Mouse (Mus musculus) skeletal muscle tissue, adult 2 months (tissue): ENCODE results near the gene Aldh3b3.

Experiments
- DNase-seq: peaks from one replicate; pipeline ENCODE4 v3.0.0-alpha.2; 2012; ENCODE audit warnings: low read depth, low spot score

Aldh3b3 gene

DNA sequence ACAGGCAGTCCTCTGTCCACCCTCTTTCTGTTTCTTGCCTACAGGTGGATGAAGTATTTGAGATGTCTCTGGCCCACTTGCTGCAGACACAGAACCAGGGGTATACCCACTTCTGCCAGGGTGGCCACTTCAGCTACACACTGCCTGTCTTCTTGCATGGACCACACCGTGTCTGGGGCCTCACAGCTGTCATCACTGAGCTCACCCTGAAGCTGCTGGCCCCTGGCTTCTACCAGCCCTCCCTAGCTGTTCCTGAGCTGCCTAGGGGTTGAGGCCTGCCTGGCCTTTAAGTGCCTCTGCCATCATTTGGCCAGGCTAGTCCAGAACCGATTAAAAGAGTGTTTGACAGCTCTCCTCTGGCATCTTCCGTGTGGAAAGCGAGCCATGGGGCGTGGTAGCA, 43.3 kb downstream of the Aldh3b3 start:
- DNase-seq, result no peak

DNA sequence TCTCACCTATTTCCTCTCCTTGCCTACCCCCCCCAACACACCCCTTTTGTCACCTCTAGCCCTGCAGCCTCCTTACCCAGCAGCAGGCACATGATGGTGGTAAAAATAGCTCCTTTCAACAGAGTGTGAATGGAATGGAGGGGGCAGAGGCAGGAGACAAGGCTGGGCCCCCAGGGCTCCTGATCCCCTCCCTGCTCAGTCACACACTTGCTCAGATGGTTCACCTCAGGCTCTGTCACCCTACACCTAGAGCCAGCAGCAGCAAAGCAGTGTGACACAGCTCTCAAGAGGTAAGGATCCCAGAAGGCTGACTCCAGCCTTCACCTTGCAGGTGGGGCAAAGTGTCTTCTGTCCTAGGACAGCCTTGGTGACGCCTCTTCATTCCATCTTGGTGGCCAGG, 44.7 kb downstream of the Aldh3b3 start, which contains the start of gene Doc2g:
Doc2g (plus strand) TSS at position 202 of the 400 bp plus-strand sequence.
- no peak for DNase-seq

DNA sequence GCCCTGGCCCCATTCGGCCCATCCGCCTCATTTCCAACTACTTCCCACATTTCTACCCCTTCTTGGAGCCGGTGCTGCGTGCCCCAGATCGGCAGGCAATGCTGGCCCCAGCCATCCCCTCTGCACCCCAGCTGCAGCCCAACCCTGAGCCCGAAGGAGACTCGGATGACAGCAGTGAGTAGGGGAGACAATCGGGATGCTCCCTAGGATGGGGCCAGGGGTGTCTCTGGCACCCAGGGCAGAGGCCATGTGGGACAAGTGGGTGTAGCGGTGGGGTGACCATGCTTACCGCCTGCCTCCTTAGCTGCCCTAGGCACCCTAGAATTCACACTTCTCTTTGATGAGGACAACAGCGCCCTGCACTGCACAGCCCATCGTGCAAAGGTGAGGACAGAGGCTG, 45.2 kb downstream of the Aldh3b3 start:
- no peak for DNase-seq

DNA sequence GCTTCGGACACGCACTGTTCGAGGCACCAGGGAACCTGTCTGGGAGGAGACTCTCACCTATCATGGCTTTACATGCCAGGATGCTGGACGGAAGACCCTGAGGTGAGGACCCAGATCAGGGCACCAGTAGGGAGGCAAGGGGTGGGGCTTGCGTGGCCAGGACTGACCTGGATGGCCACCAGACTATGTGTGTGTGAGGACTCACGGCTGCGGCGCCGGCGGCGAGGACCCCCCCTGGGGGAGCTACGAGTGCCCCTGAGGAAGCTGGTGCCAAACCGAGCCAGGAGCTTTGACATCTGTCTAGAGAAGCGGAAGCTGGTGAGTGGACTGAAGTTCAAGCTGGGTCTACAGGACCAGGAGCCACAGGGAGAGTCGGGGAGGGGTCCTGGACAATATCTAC, 45.9 kb downstream of the Aldh3b3 start:
- DNase-seq, result no peak

DNA sequence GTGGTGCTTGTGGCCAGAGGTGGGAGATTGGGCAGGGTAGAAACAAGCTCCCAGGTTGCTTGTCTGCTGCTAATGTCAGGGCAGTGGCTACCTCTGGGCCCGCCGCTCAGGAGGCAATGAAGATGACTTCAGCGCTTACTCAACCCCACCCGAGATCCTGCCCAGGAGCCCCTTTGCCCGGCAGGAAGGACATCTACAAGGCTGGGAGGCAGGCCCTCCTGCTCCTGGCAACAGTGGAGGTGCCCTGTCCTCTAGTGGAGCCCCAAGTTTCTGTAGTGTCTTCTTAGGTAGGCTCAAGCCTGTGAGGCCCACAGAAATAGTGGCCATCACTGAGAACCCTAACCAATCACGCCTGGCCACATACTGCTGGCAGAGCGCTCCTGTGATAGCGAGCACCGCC, 46.6 kb downstream of the Aldh3b3 start:
- no peak for DNase-seq

DNA sequence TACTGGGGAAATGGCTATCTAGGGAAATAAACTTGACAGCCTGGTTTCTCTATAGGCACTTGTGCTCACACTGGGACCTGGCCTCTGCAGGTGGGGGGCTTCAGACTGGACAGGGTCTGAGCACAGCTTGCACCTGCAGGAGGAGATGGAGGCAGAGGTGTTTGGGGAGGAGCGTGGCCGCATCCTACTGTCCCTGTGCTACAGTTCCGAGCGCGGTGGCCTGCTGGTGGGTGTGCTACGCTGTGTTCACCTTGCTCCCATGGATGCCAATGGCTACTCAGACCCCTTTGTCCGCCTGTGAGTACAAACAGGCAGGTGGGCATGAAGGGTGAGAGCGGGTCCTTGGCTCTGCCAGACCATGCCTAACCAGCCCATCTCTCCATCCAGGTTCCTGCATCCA, 47.5 kb downstream of the Aldh3b3 start:
- DNase-seq, result no peak

DNA sequence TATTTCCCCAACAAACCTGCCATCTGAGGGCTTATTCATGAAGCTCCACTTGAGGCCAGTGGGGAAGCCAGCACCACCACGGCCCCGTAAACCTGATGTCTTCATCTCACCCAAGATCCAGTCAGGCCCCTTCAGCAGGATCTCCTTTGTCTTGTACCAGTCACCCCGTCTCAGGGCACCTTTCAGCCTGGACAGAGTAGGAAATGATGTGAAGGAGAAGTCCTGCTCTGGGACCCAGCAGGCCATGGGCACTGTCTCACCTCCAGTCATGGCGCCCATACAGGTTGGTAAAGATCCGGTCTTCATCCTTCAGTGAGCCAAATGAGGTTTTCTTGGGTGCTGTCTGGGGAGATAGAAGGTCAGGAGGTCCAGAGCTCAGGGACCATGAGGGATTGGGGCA, 52.6 kb downstream of the Aldh3b3 start:
- DNase-seq, result no peak

DNA sequence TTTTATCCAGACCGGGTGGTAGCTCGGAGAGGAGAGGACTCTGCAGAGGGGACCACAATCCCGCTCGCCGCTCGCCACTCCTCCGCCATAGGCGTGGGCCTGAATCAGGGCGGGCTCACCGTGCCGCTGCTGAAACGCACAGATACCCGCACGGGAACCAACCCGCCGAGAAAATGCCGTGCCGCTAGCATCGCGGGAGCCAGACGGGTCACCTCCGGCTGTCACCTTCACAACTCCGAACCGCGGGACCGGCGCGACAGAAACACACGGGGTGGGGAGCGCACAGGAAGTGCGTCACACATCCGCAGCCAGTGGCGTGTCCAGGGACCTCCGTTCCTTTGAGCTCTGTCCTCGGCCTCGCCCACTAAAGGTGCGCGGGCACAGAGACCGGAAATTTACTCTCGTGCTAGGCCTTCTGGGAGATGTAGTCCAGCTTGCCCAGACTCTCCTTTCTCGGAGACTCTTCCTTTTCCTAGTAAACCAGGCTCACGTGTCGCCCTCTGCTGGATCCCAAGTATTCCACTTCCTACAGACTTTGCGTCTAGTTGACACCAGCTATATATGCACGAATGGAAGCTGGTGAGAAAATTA, 54.1 kb downstream of the Aldh3b3 start, which contains the start of gene Ndufv1:
Ndufv1 (minus strand) TSS at position 375 of the 591 bp plus-strand sequence.
- peak; percentile 97 for DNase-seq

DNA sequence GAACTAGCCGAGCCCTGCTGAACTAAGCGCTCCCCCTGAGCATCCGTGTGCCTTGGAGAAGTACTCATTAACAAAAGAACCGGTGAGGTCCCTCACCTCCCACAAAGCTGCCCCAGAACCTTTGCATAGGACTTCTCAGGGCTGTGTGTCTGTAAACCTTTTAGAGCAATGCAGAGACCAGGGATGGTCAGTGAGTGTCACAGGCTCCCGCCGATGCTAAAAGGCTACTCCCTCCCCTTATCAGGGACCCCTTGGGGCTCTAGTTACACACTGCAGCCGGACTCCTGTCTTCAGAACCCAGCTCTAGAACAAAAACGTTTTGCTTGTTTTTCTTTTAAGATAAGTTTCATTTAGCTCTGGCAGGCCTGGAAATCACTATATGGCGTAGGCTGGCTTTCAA, 54.6 kb downstream of the Aldh3b3 start:
- no peak for DNase-seq

DNA sequence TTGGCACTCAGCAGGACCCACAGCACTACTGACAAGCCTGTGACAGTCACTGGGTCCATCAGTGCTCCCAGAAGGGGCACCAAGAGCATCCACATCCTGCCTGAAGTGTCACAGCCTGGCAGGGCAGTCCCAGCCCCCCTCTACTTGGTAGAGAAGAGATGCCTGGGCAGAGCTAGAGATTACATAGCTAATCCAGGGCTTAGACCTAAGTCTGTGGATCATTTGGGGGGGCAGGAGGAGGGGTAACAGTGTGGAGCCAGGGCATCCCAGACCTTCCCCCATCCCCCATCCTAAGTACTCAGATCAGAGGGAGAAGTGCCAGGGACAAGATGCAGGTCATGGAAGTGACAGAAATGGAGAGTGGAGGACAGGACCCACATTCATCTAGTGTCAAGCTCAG, 56.4 kb downstream of the Aldh3b3 start:
- DNase-seq, result no peak

DNA sequence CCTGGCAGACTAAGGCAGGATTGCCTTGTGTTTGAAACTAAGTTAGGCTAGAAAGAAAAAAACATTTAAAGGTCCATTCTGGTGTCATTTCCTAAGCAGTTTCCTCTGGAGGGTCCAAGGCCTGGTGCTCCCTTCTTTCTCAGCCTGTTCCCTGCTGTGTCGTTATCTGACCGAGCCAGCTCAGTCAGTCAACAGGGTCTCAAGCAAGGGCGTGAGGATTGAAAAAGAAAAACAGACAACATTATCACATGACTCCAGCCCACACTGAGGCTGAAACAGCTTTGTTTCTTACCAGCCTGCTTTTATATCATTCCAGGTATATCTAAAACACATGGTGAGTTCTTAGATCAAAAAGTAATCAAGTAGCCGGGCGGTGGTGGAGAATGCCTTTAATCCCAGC, 57.2 kb downstream of the Aldh3b3 start:
- DNase-seq, result no peak

DNA sequence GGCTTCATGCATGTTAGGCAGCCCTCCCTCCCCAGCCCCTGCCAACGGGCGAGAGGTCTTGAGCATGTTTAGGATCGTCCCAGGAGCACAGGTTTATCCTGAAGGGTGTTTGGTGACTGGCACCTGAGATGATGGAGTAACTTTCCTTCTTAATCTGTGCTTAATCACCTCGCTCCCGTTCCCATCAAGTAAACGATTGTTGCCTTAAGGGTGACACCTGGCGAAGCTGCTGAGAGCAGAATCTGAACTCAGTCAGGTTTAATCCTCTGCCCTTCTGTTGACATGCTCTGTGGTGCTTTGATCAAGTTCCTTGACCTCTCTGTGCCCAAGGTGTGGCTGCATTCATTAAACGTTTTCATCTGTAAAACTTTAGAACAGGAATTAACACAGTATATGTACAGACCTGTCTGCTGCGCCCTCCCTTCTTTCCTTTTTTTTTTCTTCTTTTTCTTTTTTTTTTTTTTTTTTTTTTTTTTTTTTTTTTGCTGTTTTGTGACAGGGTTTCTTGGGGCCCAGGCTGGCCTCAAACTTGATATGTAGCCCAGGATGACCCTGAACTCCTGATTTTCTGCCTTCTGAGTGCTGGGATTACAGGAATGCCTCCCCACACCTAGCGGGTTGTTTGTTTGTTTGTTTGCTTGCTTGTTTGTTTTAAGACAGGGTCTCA, 59.6 kb downstream of the Aldh3b3 start:
- DNase-seq, result no peak

DNA sequence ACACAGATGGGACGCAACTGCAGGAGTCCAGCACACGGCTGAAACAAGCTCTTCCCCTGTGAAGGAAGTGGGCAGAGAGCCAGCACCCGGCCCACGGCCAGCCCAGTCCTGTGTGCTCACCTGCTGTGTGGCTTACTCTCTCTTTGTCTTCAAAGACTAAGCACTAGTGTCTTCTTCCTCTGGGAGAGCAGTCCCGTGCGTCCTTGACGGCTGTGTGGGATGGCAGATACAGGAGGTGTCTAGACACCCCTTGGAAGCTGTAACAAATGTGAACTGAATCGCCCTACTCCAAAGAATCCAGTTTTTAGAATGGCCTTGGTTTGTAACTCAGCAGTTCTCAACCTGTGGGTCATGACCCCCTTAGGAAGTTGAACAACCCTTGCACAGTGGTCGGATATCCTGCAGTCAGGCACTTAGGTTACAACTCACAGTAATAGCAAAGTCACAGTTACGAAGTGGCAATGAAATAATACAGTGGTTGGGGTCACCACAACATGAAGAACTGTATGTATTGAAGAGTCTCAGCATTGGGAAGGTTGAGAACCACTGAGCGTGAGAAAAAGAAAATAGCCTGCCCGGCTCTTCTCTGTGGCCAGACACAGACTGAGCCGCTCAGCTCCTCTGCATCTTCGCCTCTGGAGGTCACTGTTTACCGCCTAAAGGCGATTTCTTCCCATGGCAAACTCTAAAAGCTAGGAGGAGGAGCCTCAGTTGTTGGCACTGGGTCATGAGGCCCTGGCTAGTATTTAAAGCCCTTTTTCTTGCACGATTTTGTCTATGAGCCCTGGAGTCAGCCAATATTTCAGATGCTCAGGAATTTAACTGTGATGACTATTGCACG, 60.5 kb downstream of the Aldh3b3 start:
- peak; percentile 82 for DNase-seq
